Mouse (Mus musculus) 416B (cell line): ENCODE results near the gene Adarb2.

ENCODE experiments used
- DNase-seq: peaks from one replicate; pipeline ENCODE4 v3.0.0; 2011; ENCODE audit warnings: low read depth

The Adarb2 gene

DNA sequence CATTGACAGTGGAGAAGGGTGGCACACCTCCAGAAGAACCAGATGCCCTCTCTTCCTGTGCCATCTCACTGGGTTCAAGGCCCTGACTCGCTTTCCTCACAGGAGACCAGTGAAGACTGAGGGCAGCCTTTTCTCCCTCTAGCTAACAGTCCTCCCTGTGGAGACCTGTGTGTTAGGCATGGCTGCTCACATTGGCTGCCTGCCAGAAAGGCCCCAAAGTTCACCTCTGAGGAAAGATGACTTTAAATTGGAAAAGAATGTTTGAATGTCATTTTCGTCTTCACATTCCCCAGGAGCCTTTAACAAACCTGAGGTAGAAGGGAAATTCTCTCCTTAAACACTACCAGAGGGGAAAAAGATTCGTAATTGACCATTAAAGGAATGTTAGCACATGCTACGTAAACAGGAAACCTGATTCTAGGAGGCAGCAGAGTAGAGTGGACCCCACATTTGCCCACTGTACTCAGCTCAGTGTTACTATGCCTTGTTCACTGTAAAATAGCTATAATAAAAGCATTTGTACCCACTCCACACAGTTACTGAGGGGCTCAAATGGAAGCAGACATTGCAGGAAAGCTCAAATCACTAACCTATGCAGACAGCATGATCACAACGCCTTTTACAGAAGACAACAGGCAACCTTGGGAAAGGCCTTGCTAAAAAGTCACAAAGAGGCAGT is 285.2 kb downstream of the Adarb2 start:
- DNase-seq, result no peak

DNA sequence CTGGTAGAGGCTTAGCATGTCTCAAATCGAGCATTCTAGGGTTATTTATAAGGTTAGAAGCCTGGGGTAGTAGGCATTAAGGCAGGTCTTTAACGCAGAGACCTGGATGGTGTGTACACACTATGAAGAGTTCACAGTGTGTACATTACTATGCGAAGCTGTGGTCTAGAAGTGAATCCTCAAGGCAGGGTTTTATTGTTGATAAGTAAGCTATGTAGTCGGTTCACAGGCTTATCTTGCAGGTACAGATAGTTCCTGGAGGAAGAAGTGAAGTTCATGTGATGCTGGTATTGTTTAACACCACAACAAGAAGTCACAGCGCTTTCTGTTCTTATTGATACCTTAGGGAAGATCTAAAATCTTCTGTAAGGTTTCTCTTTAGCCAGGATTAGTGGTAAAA is 290.7 kb downstream of the Adarb2 start:
- DNase-seq, result no peak

DNA sequence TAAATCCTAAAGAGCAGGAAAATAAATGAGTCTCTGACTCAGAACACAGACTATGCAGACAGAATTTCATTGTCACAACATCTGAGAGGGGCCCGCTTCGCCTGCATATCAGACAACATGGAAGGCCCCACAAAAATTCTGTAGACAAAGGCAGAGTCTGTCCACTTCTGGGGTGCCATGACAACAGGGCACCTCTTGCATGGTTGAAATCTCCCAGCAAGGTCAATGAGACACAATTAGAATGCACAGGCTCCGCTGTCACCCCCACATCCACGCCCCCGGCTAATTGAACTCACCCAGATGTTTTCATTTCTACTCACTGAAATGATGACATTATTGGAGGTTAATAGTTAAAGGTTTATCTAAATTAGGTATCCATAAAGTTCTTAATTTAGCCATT is 296.9 kb downstream of the Adarb2 start:
- no peak for DNase-seq

DNA sequence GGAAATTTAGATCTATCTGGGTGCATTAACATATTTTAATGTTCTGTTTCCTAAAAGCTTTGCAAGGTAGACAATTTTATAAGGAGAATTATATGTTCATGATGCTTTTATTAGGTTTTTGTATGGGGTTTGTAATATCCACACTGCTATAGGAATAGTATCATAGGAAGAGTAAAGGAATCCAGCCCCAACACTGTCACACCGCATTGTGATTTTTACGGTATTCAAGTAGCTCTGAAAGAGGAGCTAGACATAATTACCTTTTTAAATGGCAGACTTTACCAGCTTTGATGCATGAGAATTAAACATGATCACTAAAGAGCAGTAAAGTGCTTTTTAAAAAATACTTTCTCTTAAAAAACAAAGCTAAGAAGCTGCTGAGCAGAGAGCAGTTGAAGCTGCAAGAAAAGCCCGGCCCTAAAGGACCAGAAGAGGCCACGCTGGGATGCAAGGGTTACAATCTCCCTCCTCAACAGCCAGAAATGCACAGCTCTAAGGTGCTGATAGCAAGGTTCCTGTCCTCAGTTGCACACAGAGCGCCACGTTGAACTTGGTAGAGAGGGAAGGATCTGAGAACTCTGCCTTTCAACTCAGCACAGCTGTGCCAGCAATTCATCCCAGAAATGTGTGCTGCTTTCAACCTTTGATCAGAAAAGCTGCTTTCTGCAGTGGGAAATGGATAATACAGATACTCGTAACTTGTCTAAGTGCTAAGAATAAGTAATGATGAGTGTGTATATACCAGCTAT is 308.6 kb downstream of the Adarb2 start:
- no peak for DNase-seq

DNA sequence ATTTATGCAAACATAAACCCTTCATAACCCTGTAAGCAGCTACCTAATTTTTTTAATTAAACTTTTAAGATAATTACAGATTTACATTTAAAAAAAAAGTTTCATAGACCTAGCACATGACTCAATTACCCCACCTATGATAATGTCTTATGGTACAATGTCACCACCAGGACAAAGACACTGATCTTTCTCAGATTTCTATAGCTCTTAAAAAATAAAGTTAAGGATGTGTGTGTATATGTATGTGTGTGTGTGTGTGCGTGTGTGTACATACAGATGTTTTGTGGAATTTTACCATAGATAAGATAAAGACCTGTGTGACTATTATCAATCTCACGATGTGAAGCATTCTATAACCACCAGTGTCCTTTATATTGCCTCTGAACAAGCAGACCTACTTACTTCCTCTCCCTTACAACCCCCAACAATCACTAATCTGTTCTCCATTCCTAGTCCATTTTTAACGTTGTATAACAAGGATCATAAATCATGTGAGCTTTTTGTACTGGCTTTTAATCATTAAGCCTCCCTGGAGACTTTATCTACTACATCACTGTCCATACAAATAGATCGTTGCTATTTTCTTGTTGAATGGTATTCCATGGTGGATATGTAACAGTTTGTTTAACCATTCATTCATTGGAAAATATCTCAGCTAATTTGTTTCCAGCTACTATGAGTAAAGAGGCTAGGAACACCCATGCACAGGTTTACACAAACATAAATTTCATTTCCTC is 313.5 kb downstream of the Adarb2 start:
- no peak for DNase-seq

DNA sequence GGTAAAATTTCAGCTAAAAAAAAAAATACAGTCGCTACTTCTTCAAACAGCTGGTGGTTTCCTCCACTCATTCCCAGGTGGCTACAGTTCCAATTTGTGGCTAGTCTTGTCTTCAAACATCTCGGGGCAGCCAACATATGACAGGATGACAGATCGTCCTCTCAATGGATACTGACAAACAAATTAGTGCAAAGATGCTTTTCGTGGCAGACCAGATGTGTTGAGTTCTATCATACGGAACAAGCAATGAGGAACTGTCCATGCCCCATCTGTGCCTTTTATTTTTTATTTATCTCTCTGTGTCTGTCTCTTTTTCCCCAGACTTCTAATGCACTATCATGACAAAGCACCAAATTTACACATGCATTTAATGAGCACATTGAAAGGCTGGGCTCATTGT is 316.5 kb downstream of the Adarb2 start:
- no peak for DNase-seq

DNA sequence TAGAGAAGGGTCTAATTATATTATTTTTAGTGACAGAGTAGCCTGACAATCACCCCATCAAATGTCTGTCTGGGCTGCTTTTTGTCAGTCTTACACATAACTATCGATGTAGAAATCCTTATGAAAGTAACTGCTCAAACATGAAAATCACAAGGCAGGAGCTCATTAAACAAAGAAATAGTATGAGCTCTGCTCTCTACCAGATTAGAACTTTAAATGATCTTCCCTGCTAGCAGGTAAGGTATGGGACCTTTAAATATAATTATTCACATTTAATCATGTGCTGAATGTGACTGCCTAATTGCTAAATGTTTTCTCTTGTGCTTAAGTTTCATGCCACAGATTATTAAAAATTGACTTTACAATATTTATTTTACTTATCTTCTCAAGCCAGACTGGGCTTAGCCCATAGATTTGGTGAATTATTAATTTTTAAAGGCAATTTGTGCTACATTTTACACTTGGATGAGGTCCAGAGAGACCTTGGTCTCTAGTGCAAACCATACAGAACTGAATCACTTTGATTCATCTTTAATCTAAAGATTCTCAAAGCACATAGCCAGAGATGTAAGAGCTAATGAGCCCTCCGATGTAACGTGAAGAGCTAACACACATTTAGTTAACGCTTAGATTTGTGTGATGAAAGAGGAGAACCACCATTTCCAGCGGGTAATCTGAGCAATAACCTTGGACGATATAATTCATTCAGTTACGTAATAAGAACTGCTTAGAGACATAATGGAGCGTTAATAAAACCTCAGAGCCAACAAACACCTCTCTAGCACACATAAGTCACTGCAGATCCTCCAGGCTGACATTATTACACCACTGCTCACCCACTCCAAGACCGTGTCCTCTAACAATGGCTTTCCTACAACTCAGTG is 323.3 kb downstream of the Adarb2 start:
- DNase-seq, result no peak

DNA sequence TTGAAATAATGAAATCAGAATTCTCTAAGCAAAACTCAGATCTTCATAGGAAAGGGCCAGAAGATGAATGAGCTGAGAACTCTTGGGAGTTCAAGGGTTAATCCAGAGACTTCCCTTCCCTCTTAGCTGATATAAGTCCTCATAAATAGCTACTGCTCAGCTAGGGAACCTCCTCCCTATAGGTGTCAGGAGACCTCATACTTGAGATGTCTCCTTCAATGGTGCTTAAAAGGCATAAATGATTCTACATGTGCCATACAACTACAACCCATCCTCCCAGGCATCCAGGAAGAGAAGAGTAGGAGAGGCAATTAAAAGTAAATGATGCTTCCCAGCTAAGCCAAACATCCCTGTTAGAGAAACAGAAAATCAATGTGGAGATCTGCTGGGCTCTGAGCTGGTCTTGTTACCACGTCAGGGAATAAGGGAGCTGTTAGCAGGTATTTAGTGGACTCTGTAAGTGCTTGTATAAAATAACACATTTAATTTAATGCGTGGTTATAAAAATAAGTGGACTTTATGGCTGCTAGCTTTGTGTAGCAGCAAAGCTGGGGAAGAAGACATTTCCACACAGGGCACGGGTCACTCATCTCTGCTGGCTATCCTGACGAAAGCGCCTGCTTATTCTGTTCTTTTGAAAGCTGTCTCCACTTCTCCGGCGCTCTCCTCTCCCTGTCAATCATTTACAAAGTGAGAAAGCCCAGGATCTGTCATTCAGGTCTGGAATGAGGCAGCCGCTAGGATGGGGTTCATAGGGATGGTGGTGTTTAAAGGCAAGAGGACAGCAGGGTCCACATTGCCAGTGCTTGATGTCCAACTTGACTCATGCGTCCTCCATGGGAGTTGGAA is 331.8 kb downstream of the Adarb2 start:
- DNase-seq, result no peak

DNA sequence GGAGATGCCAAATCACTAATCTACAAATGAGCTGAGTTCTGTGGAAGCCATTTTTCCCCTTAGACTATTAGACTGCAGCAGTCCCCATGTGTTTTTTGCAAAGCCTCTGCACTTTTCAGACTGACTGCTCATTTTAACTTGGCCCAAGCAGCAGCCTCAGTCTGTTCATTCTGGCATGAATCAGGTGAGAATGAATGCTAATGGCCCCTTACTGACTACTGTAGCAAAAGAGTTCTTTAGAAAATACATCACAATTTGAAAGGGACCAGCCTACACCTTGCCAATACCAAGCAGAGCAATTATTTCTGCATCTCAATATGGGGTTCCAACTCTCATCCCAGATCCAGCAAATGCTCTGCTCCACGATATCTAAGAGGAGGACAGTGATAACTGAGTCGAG is 335.8 kb downstream of the Adarb2 start:
- DNase-seq, result no peak

DNA sequence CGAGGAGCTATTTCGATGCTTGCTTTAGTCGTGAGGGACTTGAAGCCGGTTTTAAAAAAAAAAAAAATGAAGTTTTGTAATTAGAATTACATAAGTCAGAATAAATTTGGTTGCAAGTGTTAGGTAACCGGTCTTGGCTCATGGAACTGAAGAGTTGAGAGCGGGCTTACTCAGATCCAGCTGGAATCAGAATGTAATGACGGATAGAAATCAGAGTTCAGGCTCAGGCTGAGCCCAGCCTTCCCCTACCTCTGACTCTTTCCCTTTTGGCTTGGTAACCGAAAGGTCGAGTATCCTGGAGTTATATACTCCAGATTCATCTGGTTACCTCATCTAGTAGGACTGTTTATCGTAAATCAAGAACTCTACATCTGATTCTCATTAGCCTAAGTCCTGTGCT is 336.2 kb downstream of the Adarb2 start:
- DNase-seq, result no peak

DNA sequence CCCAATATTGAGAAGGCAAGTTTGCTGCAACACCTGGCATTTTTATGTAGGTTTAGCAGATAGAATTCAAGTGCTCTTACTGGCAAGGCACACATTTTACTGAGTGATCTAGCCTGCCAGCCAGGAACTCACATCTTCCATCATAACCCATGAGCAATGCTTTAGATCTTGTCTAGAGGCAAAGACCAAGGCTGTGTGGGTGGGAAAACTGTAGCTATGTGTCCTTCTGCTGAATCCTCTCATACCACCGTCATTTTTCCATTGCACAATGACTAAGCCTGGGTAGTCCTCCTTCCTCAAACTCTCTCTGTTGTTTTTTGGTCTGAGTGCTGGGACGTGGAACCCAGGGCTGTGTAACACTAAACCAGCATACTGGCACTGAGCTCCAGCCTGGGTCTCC is 340.0 kb downstream of the Adarb2 start:
- no peak for DNase-seq

DNA sequence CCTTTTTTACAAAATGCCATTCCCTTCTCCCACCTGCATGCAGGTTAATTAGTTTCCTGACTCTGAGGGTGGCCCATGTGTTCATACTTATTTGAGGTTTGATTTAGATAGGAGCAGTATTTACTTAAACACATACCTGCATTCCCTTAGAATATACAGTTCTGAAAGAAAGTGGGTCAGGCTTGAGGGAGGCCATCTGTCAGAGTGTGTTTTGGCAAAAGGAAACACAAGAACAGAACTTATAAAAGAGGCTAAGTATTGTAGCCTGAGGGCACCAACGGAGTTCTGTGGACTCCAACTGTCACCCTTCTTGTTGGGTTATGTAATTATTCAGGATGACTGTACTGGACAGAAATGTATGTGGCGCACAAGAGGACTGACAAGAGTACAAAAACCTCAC is 349.6 kb downstream of the Adarb2 start:
- no peak for DNase-seq

DNA sequence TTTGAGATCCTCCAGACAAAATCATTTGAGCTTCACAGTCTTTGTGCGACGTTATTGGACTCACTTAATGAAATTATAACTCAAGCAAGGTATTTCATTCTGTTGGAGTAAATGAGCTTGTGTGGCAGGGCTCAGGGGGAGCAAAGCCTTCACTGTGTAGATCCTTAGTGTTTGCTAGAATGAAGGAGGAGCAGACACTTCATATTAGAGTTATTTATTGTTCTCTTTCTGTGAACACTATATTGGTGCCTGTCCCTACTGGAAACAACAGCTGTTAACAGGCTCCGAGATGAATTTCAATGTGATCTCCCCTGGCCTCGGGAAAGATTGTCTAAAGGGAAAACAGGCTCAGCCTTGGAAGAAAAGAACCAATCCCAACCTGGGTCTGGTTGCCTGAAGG is 355.1 kb downstream of the Adarb2 start:
- no peak for DNase-seq

DNA sequence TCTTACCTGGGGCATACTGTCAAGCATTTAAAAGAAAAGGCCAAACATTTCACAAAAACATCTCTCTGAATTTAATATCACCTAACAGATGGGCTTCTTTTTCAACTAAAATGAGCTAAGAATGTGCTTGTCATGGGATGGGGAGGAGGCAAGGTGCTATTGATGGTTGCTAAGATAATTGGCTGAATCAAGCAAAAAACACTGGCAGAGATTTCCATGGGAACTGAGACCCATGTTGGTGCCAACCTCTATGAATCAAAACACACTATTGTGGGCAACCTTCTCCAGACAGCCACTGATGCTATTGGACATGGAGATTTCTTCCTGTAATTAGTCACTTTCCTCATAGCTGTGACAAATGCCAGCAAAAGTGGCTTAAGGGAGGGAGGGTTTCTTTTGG is 357.8 kb downstream of the Adarb2 start:
- no peak for DNase-seq

DNA sequence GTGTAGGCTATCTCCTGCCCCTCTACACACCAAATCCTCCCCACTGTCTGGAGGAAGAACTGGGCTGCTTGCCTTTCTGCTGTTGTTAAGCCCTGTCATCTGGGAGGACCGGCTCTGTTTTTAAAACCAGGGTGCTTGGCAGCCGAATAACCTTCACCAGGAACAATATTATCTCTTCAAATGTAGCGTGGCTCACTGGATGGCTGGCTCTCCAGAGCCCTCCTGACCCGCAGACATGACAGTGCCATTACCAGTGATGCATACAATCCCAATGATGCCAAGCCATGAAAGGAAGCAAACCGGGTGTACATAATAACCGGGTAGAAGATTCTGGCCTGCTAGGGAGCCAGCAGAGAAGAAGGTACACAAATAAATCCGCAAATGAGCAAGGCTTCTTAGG is 360.5 kb downstream of the Adarb2 start:
- no peak for DNase-seq

DNA sequence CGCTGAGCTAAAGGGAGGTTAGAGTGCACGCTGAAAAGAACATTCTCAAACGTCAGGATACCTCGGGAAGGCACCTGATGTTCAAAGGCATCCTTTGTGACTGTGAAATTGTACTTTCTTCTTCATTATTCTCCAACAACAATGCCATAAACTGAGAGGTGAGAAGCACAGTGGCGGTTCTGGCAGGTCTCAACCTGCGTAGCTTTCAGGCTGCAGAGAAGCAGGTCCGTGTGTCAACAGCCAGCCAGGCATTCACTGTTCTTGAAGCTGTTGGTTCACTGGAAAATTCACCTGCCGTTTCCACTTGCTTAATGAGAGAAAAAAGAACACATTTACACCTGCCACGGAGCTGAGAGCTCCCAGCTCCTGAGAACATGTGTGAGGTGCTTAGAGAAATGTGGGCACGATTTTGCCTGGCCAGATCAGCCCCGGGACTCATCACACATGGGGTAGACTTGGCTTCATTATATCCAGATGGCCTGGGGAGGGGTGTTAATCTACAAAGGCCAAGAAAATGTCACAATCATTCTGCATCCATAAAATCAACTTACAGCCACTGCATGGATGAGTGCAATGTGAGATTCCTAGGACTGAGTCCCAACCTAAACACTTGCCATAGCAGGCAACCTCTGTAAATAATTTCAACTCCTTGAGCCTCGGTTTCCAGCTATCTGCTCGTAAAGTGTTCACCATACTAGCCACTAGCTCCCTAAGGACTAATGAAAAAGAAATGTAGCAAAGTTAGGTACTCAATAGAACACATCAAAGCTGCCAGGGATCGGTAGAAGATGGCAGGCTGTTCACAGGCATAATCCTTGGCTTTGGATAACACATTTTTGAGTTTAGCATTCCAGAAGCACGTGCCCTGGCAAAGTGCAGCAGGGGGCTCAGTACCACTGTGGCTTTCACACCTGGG is 364.7 kb downstream of the Adarb2 start:
- no peak for DNase-seq

DNA sequence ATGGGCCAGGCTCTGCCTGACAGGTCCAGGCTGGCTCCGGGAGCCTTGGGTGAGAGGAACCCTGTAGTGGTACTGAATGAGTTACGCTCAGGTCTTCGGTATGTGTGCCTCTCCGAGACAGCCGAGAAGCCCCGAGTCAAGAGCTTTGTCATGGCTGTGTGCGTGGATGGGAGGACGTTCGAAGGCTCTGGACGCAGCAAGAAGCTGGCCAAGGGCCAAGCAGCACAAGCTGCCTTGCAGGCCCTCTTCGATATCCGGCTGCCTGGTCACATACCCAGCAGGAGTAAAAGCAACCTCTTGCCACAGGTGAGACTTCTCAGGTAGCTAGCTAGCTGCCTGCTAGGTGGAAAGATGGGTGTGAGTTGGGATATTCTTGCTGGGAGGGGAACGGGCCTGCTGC is 367.6 kb downstream of the Adarb2 start:
- no peak for DNase-seq

DNA sequence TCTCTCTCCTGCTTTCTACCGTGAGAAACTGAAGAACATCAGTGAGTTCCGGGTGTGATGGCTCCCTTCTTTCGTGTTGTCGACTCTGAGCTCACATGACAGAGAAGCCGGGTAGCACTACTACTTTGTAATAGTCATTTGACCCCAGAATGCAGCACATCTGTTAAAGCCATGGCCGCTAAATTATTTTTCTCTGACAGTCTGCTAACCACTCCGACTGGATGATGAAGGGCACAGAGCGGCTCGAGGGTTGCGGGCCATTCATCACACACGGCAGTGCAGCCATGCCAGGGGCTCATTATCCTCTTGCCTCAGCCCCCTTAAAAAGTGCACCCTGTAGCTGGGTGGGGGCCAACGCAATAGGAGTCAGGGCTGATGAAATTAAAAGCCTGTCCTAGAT is 371.2 kb downstream of the Adarb2 start:
- no peak for DNase-seq

DNA sequence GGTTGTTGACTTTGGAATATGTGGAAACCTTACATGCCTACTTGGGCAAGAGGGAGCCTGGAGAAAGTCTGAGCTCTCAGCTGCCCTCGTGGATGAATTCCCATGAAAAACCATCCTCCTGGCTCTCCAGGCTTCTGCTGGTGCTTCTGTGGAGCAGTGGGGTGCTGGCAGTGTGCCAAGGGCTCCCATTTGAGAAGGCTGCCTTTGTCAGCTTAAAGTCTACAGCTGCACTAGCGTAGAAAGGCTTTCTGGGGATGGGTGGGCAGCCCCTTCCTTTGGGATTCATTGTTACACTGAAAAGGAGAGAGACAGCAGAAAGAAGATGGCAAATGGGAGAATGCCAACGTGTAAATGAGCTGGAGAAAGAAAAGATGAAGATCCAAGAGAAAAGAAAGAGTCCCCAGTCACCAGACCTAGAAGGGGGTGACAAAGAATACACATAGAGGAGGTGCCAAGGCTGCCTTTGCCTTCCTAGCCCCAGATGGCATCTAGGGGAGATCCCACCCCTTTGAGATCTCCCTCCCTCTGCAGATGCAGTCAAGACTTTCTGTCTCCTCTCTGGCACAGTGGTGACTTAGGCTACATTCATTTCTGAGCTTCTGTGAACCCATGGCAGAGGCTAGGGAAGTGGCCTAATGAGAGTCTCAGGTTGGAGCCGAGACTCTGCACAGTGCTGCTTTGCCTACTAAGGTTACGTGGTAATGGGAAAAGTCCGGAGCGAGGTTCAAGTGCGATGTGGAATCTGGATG is 381.8 kb downstream of the Adarb2 start:
- no peak for DNase-seq

DNA sequence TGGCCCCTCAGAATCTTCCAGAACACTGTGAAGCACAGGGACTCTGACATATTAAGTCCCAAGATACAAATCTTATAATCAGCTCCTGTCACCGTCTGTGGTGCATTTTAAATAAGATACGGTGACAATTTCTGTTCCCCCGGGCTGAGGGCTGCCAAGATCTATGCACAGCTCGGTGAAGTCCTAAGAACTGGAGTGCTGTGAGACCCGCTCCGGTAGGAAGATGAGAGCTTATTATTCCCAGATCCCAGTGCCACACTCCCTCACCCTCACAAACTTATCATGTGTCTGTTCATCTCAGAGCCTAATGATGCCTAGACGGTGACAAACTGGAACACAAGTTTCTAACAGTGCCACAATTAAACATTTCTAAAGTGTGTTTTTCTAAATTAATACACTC is 384.8 kb downstream of the Adarb2 start:
- no peak for DNase-seq
